Mouse (Mus musculus) kidney, postnatal 0 days (tissue): Measurements from ENCODE around the gene Srp68. TPM values are rescaled to one million over a fixed set of nuclear protein-coding genes. Genes with fewer than 3 reads are reported as not detected.

Experiments used
- ATAC-seq: fragments of 200-750 bp; cut with Nextera tagmentation; replicated peaks from 2 replicates; pipeline ENCODE4 v1.8.0; 2017; ENCODE audit warnings: low read depth, moderate number of reproducible peaks, moderate TSS enrichment, moderate library complexity; ENCODE audit not compliant: low FRiP score
- DNase-seq: peaks from one replicate; pipeline ENCODE4 v3.0.0-alpha.2; 2016; ENCODE audit warnings: low spot score
- H3K27ac ChIP-seq: fragments of 300-500 bp; sonication (generic); 2 replicates; pipeline ENCODE4 v1.5.1; 2014; ENCODE audit warnings: mild to moderate bottlenecking
- H3K27me3 ChIP-seq: fragments of 300-500 bp; sonication (generic); 2 replicates; pipeline ENCODE4 v1.6.1; 2014; ENCODE audit warnings: low read length, mixed read lengths; ENCODE audit not compliant: insufficient read depth
- H3K36me3 ChIP-seq: fragments of 300-500 bp; sonication (generic); 2 replicates; pipeline ENCODE4 v1.6.1; 2014; ENCODE audit warnings: low read length, mixed read lengths; ENCODE audit not compliant: insufficient read depth
- H3K4me1 ChIP-seq: fragments of 300-500 bp; sonication (generic); replicated peaks from 2 replicates; pipeline ENCODE4 v1.6.1; 2014; ENCODE audit warnings: antibody characterized with exemption, low read length, mixed read lengths; ENCODE audit not compliant: insufficient read depth
- H3K4me2 ChIP-seq: fragments of 300-500 bp; sonication (generic); 2 replicates; pipeline ENCODE4 v1.6.1; 2014; ENCODE audit warnings: mild to moderate bottlenecking, low read length, moderate library complexity, mixed read lengths
- H3K4me3 ChIP-seq: fragments of 300-500 bp; sonication (generic); replicated peaks from 2 replicates; pipeline ENCODE4 v1.5.1; 2014; ENCODE audit warnings: low read depth, low read length
- H3K9ac ChIP-seq: fragments of 300-500 bp; sonication (generic); 2 replicates; pipeline ENCODE4 v1.6.1; 2014; ENCODE audit warnings: low read depth, low read length
- H3K9me3 ChIP-seq: fragments of 300-500 bp; sonication (generic); replicated peaks from 2 replicates; pipeline ENCODE4 v1.6.1; 2016; ENCODE audit warnings: low read length, inconsistent platforms, mixed read lengths
- CTCF ChIP-seq: IDR thresholded peaks from 2 replicates; pipeline ENCODE4 v1.5.1; 2016; ENCODE audit warnings: antibody characterized with exemption, low read depth, mild to moderate bottlenecking, moderate library complexity
- WGBS: fragments of 180-500 bp; shearing (Covaris S2); extraction: QIAGEN DNeasy Blood & Tissue Kit; methylation state at CpG from one replicate; pipeline ENCODE4 v1.1.7; 2014; 5-methylcytosine and 5-hydroxymethylcytosine counted together
- polyA plus RNA-seq: library from polyadenylated mRNA; unstranded; fragments of >200 nt; fragmentation: Nextera tagmentation; extraction: Ambion mirVana; gene quantifications from 2 replicates; pipeline ENCODE4 v1.2.1, GENCODE M21; 2015

Srp68 gene
- polyA plus RNA-seq, 1 experiment from 2014 or later = 62.1 TPM

DNA sequence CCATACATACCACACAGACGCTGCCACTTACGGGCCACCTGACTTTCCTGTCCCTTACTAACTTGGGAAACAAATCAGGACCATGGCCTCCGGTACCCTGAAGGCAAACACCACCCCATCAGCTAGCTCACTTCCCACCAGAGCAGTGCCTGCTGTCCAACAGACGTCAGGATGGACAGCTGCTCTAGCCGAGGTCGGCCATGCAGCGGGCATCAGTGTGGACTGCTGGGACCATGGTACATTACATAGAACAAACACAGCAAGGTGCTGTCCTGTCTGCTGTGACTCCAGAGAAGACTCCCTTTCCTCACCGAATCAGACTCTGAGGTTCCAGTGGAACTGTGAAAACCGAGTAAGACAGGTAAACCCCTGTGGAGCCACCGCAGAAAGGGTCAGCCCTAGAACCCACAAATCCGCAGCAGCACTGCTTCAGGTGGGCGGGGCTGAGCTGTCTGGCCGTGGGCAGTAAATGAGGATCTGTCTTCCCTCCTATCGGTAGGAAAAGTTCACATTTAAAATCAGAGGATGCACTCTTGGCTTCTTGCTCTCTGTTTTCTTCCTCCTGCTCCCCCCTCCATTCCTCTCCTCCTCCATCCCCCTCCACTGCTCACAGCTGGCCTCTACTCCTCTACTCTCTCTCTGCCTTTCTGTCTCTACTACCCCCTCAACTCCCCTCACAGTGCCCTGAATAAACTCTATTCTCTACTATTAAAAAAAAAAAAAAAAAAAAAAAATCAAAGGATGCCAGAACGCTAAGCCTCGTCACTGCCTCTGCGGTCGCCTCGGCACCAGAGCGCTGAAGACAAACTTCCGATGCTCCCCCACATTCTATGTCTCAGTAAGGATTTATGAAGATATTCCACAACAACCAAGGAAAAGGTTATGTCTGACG is 18.7 kb downstream of the Srp68 start:
- H3K4me1 ChIP-seq = peaks cover 6% of the 10 kb centered on the region; the same call in 1 of the 2 replicates
- H3K4me3 ChIP-seq = no peak overlapping the region
- no peak for TF ChIP-seq CTCF
- 54% methylated on average over 22 of the region's 22 CpGs for WGBS
- H3K4me2 ChIP-seq = peak overlapping the region; percentile 6; the same call in 1 of the 2 replicates
- H3K36me3 ChIP-seq = peaks cover 68% of the 10 kb centered on the region
- H3K27ac ChIP-seq = peak overlapping the region; percentile 78
- DNase-seq (peak; percentile 57), ATAC-seq (no peak)
- no peak overlapping the region for H3K9ac ChIP-seq
- H3K27me3 ChIP-seq = no peaks in the 10 kb centered on the region
- no peaks in the 10 kb centered on the region for H3K9me3 ChIP-seq

DNA sequence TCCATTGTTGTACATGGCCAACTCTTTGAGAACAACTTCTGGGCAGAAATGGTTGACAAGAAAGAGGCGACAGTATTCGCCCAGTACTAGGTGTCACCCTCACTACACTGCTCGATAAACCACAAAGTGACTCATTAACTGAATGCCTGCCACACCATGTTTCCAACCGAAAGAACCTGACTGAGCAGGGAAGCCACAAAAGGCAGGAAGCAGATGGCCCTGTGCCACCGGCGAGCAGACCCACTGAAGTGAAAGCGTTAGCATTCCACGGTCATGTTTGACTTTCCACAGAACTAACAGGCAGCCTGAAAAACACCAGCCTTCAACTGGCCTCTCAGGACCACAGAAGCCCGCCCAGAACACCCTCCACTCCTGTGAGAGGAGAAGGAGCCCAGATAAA is 19.4 kb downstream of the Srp68 start:
- no peak for TF ChIP-seq CTCF
- peaks cover 67% of the 10 kb centered on the region for H3K36me3 ChIP-seq
- peak; percentile 43 for DNase-seq
- H3K4me3 ChIP-seq = no peak overlapping the region
- no peak overlapping the region for H3K9ac ChIP-seq
- WGBS = 60% methylated on average over 9 of the region's 9 CpGs
- H3K27me3 ChIP-seq = no peaks in the 10 kb centered on the region
- H3K27ac ChIP-seq = peak overlapping the region; percentile 78
- H3K4me2 ChIP-seq = 0 out of 2 replicates have a peak overlapping the region, but pooled peaks have one; percentile 6
- peaks cover 6% of the 10 kb centered on the region; the same call in 1 of the 2 replicates for H3K4me1 ChIP-seq
- no peaks in the 10 kb centered on the region for H3K9me3 ChIP-seq
- no peak for ATAC-seq

DNA sequence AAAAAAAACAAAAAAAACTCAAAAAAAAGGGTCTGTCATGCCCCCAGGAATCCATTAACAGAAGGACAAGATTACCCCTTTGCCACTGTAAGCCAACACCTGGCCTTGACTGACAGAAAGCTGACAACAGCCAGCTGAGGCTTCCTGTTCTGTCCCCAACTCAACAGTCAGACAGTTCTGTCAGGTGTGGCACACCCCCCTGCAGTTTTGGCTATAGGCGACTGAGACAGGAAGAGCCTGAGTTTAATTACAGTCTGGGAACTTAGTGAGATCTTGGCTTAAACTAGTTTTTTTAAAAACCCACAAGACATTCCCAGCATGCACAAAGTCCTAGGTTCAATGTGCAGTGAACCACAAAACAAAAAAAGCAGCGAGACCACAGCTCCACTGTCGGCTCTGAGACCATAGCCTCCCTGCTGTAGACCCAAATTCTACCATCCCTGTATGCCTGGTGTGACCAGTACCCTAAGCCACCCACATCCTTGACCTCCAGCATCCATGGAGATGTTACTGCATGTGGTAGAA is 20.9 kb downstream of the Srp68 start:
- ATAC-seq (no peak), DNase-seq (no peak)
- no peak overlapping the region for H3K27ac ChIP-seq
- H3K9me3 ChIP-seq = no peaks in the 10 kb centered on the region
- no peak overlapping the region for H3K4me3 ChIP-seq
- TF ChIP-seq CTCF = no peak
- peaks cover 6% of the 10 kb centered on the region; the same call in 1 of the 2 replicates for H3K4me1 ChIP-seq
- H3K27me3 ChIP-seq = no peaks in the 10 kb centered on the region
- peaks cover 71% of the 10 kb centered on the region for H3K36me3 ChIP-seq
- H3K4me2 ChIP-seq = no peak overlapping the region
- H3K9ac ChIP-seq = no peak overlapping the region
- WGBS = 58% methylated on average over 3 of the region's 3 CpGs

DNA sequence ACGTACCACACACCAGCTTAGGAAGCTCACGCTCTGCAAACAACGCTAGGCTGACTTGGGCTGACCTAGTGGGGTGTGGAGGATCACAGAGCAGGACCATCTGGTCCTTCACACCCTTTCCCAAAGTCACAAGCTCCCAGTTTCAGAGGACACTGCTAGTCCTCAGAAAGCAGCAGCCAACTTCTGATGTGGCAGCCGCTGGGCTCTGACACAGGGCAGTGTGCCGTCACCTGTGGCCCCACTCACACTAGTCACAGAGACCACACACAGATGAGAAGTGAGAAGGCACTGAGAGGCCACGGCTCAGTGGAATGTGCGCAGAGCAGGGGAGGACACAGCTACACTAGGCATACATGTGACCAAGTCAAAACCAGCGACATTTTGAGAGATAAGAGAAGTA is 23.1 kb downstream of the Srp68 start:
- no peak for ATAC-seq
- no peak overlapping the region for H3K9ac ChIP-seq
- H3K36me3 ChIP-seq = peaks cover 82% of the 10 kb centered on the region
- H3K27me3 ChIP-seq = no peaks in the 10 kb centered on the region
- no peaks in the 10 kb centered on the region for H3K9me3 ChIP-seq
- no peak for TF ChIP-seq CTCF
- H3K4me2 ChIP-seq = no peak overlapping the region
- H3K4me3 ChIP-seq = no peak overlapping the region
- no peak overlapping the region for H3K27ac ChIP-seq
- DNase-seq = no peak
- WGBS = 73% methylated on average over 8 of the region's 8 CpGs
- peaks cover 6% of the 10 kb centered on the region; the same call in 1 of the 2 replicates for H3K4me1 ChIP-seq

GRCm38 (mm10) chr11:116247502-116248222 is 26.4 kb downstream of the Srp68 start:
- no peak overlapping the region for H3K4me3 ChIP-seq
- no peak for TF ChIP-seq CTCF
- H3K27ac ChIP-seq = no peak overlapping the region
- H3K9ac ChIP-seq = no peak overlapping the region
- no peak for ATAC-seq
- no peak overlapping the region for H3K4me2 ChIP-seq
- 67% methylated on average over 14 of the region's 14 CpGs for WGBS
- no peaks in the 10 kb centered on the region for H3K4me1 ChIP-seq
- H3K36me3 ChIP-seq = peaks cover 81% of the 10 kb centered on the region
- no peaks in the 10 kb centered on the region for H3K9me3 ChIP-seq
- DNase-seq = no peak
- H3K27me3 ChIP-seq = no peaks in the 10 kb centered on the region

DNA sequence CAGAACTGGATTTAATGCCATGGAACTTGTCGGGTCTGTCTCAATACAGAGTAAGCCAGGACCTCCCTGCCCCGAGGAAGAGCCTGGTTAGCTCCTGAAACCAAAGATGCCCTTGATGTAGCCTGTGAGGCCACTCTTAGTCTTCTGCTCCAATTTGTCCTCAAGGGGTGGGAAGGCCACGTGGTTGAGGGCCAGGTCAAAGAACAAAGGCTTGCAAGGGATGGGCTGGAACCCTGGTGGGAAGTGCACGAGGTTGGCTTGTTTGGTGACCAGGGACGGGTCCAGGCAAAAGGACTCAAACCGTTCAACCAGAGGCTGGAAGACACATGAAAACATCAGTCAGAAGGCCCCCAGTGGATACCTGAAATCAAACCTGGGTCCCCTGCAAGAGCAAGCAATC is 28.4 kb downstream of the Srp68 start:
- Histone ChIP-seq H3K27ac (no peak overlapping the region), H3K36me3 (peaks cover 61% of the 10 kb centered on the region), H3K4me2 (no peak overlapping the region), H3K4me3 (no peak overlapping the region), H3K4me1 (peaks cover 11% of the 10 kb centered on the region; the same call in 1 of the 2 replicates), H3K27me3 (no peaks in the 10 kb centered on the region), H3K9me3 (no peaks in the 10 kb centered on the region), H3K9ac (no peak overlapping the region)
- DNase-seq (no peak), ATAC-seq (no peak)
- no peak for TF ChIP-seq CTCF
- 71% methylated on average over 6 of the region's 6 CpGs for WGBS
